Mouse (Mus musculus): ENCODE measurements at regions not wholly inside any gene's neighbourhood (a gene's known extent, or its start where the extent isn't known, plus 50 kb on each side); places are given as distances from the start of the nearest gene placed in this dataset.

DNA sequence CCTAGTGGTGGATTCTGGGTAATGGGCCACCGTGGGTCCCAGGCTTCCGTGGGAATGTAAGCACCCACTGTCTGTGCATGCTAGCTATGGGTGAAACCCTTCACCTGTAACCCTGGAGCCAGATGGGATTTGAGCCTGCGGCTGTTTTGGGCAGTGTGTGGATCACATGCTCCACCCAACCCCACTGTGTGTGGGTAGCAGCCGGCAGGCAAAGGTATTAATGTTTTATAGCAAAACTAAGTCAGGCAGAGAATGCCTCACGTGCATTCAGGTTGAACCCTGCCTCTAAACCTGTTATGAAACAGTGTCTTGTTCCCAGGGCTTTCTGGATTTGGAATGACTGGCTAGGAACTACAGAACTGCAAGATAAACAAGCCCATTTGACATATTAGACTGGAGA lies 66.0 kb downstream of the Gadd45g start:
- TF ChIP-seq CTCF (IDR thresholded peaks at IDR 0.05; ENCODE audit: borderline replicate concordance, insufficient read depth, low read depth, low read length) (no peak), POLR2A (IDR thresholded peaks at IDR 0.05; ENCODE audit: borderline replicate concordance, insufficient read depth, low read length) (no peak)
